Comparison of ENCODE assay signal across 29 mouse cellular contexts in the genomic region with DNA sequence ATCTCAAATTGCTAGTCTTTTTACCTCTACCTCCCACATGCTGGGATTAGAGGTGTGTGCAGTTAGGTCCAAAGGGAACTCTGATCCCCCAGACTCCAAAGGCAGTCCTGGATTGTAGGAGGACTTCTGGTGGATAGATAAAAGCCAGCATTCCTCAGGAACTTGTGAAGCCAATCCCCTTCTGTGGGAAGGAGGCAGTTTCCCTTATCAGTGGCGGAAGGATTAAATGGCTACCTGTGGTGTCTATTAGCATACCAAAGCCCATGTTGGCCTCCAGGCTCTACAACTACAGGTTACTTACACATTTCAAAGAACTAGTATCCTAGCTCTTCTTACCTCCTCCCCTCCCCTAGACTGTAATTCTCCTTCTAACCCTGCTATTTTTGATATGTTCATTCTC.
DNase-seq lines count a peak whose midpoint lies in the region; ATAC-seq lines count a peak whose summit lies in the region.
"Had no signal": no experiment of that assay in that cellular context is flagged by ENCODE, and none has a peak within 500 bp of the region (broad histone marks: within the 10 kb centered on the region; RNA-seq: fewer than 3 reads in every experiment).

No protein-coding gene starts in this region.

- H3K9ac ChIP-seq in forebrain, embryonic 12.5 days: no peak overlapping the region
- H3K9ac ChIP-seq: embryonic facial prominence, embryonic 13.5 days; forebrain, embryonic 13.5 days; heart, embryonic 13.5 days; hindbrain, embryonic 14.5 days had no signal

- no peaks in the 10 kb centered on the region for H3K27me3 ChIP-seq in forebrain, embryonic 12.5 days
- H3K27me3 ChIP-seq: embryonic facial prominence, embryonic 13.5 days; heart, embryonic 13.5 days had no signal

- H3K36me3 ChIP-seq in forebrain, embryonic 12.5 days (replicated peaks): no peaks in the 10 kb centered on the region
- H3K36me3 ChIP-seq: embryonic facial prominence, embryonic 10.5 days; embryonic facial prominence, embryonic 13.5 days; heart, embryonic 10.5 days; heart, embryonic 13.5 days had no signal

- no peak overlapping the region for H3K4me2 ChIP-seq in forebrain, embryonic 12.5 days
- H3K4me2 ChIP-seq: embryonic facial prominence, embryonic 13.5 days; forebrain, embryonic 13.5 days; heart, embryonic 13.5 days; hindbrain, embryonic 14.5 days had no signal

- no peak overlapping the region for H3K4me3 ChIP-seq in forebrain, embryonic 12.5 days (replicated peaks)
- H3K4me3 ChIP-seq: embryonic facial prominence, embryonic 10.5 days; embryonic facial prominence, embryonic 13.5 days; erythroblast, embryonic 14.5 days; forebrain, embryonic 13.5 days; gastrocnemius, adult 2 months; heart, adult 2 months; heart, embryonic 10.5 days; heart, embryonic 13.5 days had no signal

- H3K4me1 ChIP-seq in forebrain, embryonic 12.5 days: no peaks in the 10 kb centered on the region
- H3K4me1 ChIP-seq: embryonic facial prominence, embryonic 10.5 days; embryonic facial prominence, embryonic 13.5 days; forebrain, embryonic 13.5 days had no signal

- peak; percentile 12 for DNase-seq in heart, adult 11 months
- DNase-seq in heart, adult 18-20 months: no peak
- peak; percentile 91 for DNase-seq in ES-CJ7 (ENCODE audit: low read depth, low spot score)
- DNase-seq in WW6 (ENCODE audit: low read depth, low spot score): peak; percentile 66
- DNase-seq in left cerebral cortex, postnatal 36 days (ENCODE audit: low spot score in 2 of 2): no peak
- DNase-seq: adrenal gland, adult 2 months; adrenal gland, postnatal 14 days; cerebellum, adult 11-12 months; cerebellum, adult 8-10 months; cerebellum, postnatal 10 days; cerebellum, postnatal 36 days; embryo, embryonic 11 days; gastrocnemius, adult 2 months; gastrocnemius, postnatal 14 days; heart, adult 2 months; heart, postnatal 14 days; heart, postnatal 4 days had no signal

- WGBS in forebrain, embryonic 12.5 days: 45% methylated on average over 1 of the region's 1 CpGs

- H3K27ac ChIP-seq in forebrain, embryonic 12.5 days: no peak overlapping the region
- H3K27ac ChIP-seq: embryonic facial prominence, embryonic 10.5 days; embryonic facial prominence, embryonic 13.5 days; forebrain, embryonic 13.5 days; gastrocnemius, adult 2 months; heart, adult 2 months; heart, embryonic 10.5 days; heart, embryonic 13.5 days; hindbrain, embryonic 14.5 days; hindbrain, postnatal 0 days had no signal

- intact Hi-C loops in left cerebral cortex, postnatal 36 days (cut with DNase I): no loop called here

- no peak for ATAC-seq in forebrain, embryonic 12.5 days (ENCODE audit: low FRiP score)
- ATAC-seq: forebrain, embryonic 13.5 days; forebrain, embryonic 16.5 days; hindbrain, postnatal 0 days; inflammation-experienced regulatory T-cells, adult 6 months; intestine, embryonic 16.5 days had no signal

- no peaks in the 10 kb centered on the region for H3K9me3 ChIP-seq in forebrain, embryonic 12.5 days
- H3K9me3 ChIP-seq: embryonic facial prominence, embryonic 10.5 days; embryonic facial prominence, embryonic 13.5 days; forebrain, embryonic 13.5 days; heart, embryonic 10.5 days; heart, embryonic 13.5 days had no signal

Comparison
In these comparisons a context has a peak if more than half of its experiments do, and no peak if none do; other contexts are left out.
1. DNase-seq: peak in heart, adult 11 months (single experiment), ES-CJ7 (single experiment) and WW6 (single experiment); none in heart, adult 18-20 months (0 of 2) and left cerebral cortex, postnatal 36 days (0 of 2).